Mouse (Mus musculus) inflammation-experienced regulatory T-cells, adult 6 months (primary cell): Measurements from ENCODE around the gene Marcksl1. TPM values are rescaled to one million over a fixed set of nuclear protein-coding genes. Genes with fewer than 3 reads are reported as not detected.

Source experiments
- ATAC-seq: one replicate; pipeline ENCODE4 v1.8.0; 2017
- polyA plus RNA-seq, 3 experiments: library from polyadenylated mRNA; unstranded; fragments of 100-300 nt; shearing (Covaris generic); gene quantifications; one replicate each; pipeline ENCODE4 v1.2.1; 2017

Marcksl1 gene
- polyA plus RNA-seq, 3 experiments from 2014 or later = 2.7 to 4.9 (median 4.4) TPM

GRCm38 (mm10) chr4:129558321-129558955, 45.1 kb downstream of the Marcksl1 start:
- peak; percentile 79 for ATAC-seq

GRCm38 (mm10) chr4:129561184-129561583, 47.8 kb downstream of the Marcksl1 start:
- no peak for ATAC-seq

DNA sequence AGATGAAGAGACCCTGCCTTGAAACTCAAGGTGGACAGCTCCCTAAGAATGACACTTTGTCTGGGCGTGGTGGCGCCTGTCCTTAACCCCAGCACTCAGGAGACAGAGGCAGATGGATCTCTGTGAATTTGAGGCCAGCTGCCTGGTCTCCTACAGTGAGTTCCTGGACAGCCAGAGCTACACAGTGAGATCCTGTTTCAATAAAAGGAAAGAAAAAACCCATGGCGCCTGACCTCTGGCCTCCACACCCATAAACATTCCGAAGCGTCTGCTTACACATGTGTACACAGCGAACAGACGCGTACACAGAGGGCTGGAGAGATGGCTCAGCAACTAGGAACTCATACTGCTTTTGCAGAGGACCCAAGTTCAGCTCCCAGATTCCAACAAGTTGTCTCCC, 50.3 kb downstream of the Marcksl1 start:
- ATAC-seq = no peak

DNA sequence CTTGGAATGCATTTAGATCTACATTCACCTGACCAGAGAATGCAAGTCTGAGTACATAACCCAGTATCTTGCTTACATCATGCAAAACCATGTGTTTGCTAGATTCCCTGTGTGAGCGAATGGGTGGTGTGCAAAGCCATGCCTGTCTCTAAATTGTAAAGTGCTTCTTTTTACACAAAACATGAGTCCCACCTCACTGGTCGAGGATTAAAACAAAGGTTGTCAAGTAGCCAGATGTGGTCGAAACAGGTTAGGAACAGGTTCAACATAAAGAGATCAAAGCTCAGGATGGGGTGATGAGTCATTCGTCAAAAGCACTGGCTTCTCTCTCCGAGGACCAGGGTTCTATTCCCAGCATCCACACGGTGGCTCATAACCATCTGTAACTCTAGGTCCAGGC, 51.8 kb downstream of the Marcksl1 start:
- peak; percentile 62 for ATAC-seq

Other genes starting within 250 kb of the Marcksl1 start
- gene Sync, start 226.0 kb upstream of the Marcksl1 start, polyA plus RNA-seq = under 1 TPM; 0.45 to 0.49 (median 0.47) TPM
- 100 to 1,000 TPM; 289 to 492 (median 352) TPM for gene Rbbp4, start 178.2 kb upstream of the Marcksl1 start, polyA plus RNA-seq
- gene Zbtb8os, start 177.9 kb upstream of the Marcksl1 start, polyA plus RNA-seq = 100 to 1,000 TPM; 103 to 158 (median 113) TPM
- 1 to 10 TPM; 3.0 to 6.6 (median 5.8) TPM for gene Zbtb8a, start 135.5 kb upstream of the Marcksl1 start, polyA plus RNA-seq
- not detected for gene Zbtb8b, start 72.7 kb upstream of the Marcksl1 start, polyA plus RNA-seq
- 10 to 100 TPM; 20.2 to 33.8 (median 28.8) TPM for gene Bsdc1, start 52.0 kb upstream of the Marcksl1 start, polyA plus RNA-seq
- not detected for gene Tssk3, start 22.6 kb upstream of the Marcksl1 start, polyA plus RNA-seq
- not detected for gene Fam229a, start 22.4 kb upstream of the Marcksl1 start, polyA plus RNA-seq
- gene Hdac1, start 29.1 kb downstream of the Marcksl1 start, polyA plus RNA-seq = 100 to 1,000 TPM; 256 to 267 (median 261) TPM
- 1,000 to 10,000 TPM; 1,449 to 1,788 (median 1,727) TPM for gene Lck, start 60.1 kb downstream of the Marcksl1 start, polyA plus RNA-seq
- gene Fam167b, start 65.0 kb downstream of the Marcksl1 start, polyA plus RNA-seq = under 1 TPM in 2 of 3 experiments, not detected in 1; 0.97 to 0.98 TPM
- 100 to 1,000 TPM; 335 to 403 (median 335) TPM for gene Eif3i, start 87.1 kb downstream of the Marcksl1 start, polyA plus RNA-seq
- gene Tmem234, start 87.1 kb downstream of the Marcksl1 start, polyA plus RNA-seq = 100 to 1,000 TPM; 283 to 327 (median 313) TPM
- gene Dcdc2b, start 100.7 kb downstream of the Marcksl1 start, polyA plus RNA-seq = 1 to 10 TPM; 2.1 to 5.3 (median 4.3) TPM
- gene Iqcc, start 105.5 kb downstream of the Marcksl1 start, polyA plus RNA-seq = 10 to 100 TPM; 45.5 to 63.3 (median 53.1) TPM
- 10 to 100 TPM; 30.5 to 54.0 (median 35.4) TPM for gene Ccdc28b, start 110.4 kb downstream of the Marcksl1 start, polyA plus RNA-seq
- gene Txlna, start 127.5 kb downstream of the Marcksl1 start, polyA plus RNA-seq = 10 to 100 TPM; 17.1 to 26.8 (median 21.4) TPM
- gene Kpna6, start 159.2 kb downstream of the Marcksl1 start, polyA plus RNA-seq = 10 to 100 TPM in 1 of 3 experiments, 1 to 10 TPM in 2; 8.6 to 11.6 (median 9.9) TPM
- gene Tmem39b, start 183.3 kb downstream of the Marcksl1 start, polyA plus RNA-seq = 10 to 100 TPM in 2 of 3 experiments, 1 to 10 TPM in 1; 8.3 to 16.1 (median 12.8) TPM
- 10 to 100 TPM; 35.0 to 40.3 (median 39.9) TPM for gene Khdrbs1, start 228.7 kb downstream of the Marcksl1 start, polyA plus RNA-seq